Mouse (Mus musculus) neural tube, embryonic 15.5 days (tissue): Measurements from ENCODE around the gene Tspan9. TPM values are rescaled to one million over a fixed set of nuclear protein-coding genes. Genes with fewer than 3 reads are reported as not detected.

ENCODE experiments used
- ATAC-seq: fragments of 200-750 bp; cut with Nextera tagmentation; 2 replicates; pipeline ENCODE4 v1.8.0; 2017; ENCODE audit warnings: mild to moderate bottlenecking, moderate TSS enrichment, moderate library complexity; ENCODE audit not compliant: low FRiP score
- H3K27ac ChIP-seq: fragments of 300-500 bp; sonication (generic); replicated peaks from 2 replicates; pipeline ENCODE4 v1.5.1; 2015; ENCODE audit warnings: mild to moderate bottlenecking, inconsistent platforms
- H3K27me3 ChIP-seq: fragments of 300-500 bp; sonication (generic); replicated peaks from 2 replicates; pipeline ENCODE4 v1.6.1; 2015; ENCODE audit warnings: inconsistent platforms
- H3K36me3 ChIP-seq: fragments of 300-500 bp; sonication (generic); 2 replicates; pipeline ENCODE4 v1.6.1; 2015; ENCODE audit warnings: inconsistent platforms
- H3K4me1 ChIP-seq: fragments of 300-500 bp; sonication (generic); 2 replicates; pipeline ENCODE4 v1.6.1; 2015; ENCODE audit warnings: inconsistent platforms
- H3K4me2 ChIP-seq: fragments of 300-500 bp; sonication (generic); 2 replicates; pipeline ENCODE4 v1.6.1; 2015; ENCODE audit warnings: inconsistent platforms, mild to moderate bottlenecking, moderate library complexity
- H3K4me3 ChIP-seq: fragments of 300-500 bp; sonication (generic); replicated peaks from 2 replicates; pipeline ENCODE4 v1.5.1; 2015; ENCODE audit warnings: mild to moderate bottlenecking, inconsistent platforms
- H3K9ac ChIP-seq: fragments of 300-500 bp; sonication (generic); replicated peaks from 2 replicates; pipeline ENCODE4 v1.6.1; 2015; ENCODE audit warnings: mild to moderate bottlenecking, inconsistent platforms
- H3K9me3 ChIP-seq: fragments of 300-500 bp; sonication (generic); replicated peaks from 2 replicates; pipeline ENCODE4 v1.6.1; 2016; ENCODE audit warnings: inconsistent platforms
- WGBS: fragments of 180-500 bp; shearing (Covaris S2); methylation state at CpG from one replicate; pipeline ENCODE4 v1.1.7; 2015; ENCODE audit warnings: mixed read lengths; 5-methylcytosine and 5-hydroxymethylcytosine counted together
- polyA plus RNA-seq: library from polyadenylated mRNA; unstranded; fragments of >200 nt; fragmentation: Nextera tagmentation; extraction: Ambion mirVana; gene quantifications from 2 replicates; pipeline ENCODE4 v1.2.1, GENCODE M21; 2015

Gene Tspan9
- polyA plus RNA-seq, 1 experiment from 2014 or later: 48.3 TPM

DNA sequence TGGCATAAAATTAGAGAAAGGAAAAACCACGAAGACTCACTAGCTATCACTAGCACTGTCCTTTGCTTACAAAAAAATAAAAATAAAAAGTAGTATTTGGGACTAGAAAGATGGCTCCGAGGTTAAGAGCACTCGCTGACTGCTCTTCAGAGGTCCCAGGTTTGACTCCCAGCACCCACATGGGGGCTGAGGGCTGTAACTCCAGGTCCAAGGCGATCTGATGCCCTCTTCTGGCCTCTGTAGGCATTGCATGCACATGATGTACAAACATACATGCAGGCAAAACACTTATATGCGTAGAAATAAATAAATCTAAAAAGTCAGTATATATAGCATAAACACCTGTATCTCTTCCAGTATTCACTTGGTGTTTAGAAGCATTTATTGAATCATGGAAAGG, 43.5 kb downstream of the Tspan9 start:
- ATAC-seq: no peak
- 72% methylated on average over 5 of the region's 5 CpGs for WGBS
- Histone ChIP-seq H3K36me3 (no peaks in the 10 kb centered on the region), H3K4me1 (peaks cover 19% of the 10 kb centered on the region; the same call in 1 of the 2 replicates), H3K4me3 (no peak overlapping the region), H3K9me3 (no peaks in the 10 kb centered on the region), H3K27ac (0 out of 2 replicates have a peak overlapping the region, but pooled peaks have one; percentile 42), H3K9ac (no peak overlapping the region), H3K27me3 (no peaks in the 10 kb centered on the region), H3K4me2 (no peak overlapping the region)

DNA sequence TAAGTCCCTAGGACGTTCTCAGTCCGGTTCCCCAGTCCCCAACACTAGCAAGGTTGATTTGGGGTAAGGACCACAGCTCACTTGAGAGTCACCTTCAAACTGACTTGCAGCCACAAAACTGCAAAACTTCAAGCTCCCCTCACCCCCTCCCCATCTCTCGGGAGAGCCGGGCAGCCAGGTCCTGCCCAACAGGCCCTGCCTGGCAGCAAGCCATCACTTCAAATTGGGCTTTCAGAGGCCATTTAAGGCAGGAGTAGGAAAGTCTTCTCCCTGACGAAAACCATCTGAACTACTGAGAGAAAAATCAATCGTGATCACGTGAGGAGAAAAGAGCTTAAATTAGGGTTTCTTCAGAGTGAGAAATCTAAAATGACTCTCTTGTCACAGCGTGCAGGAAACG, 44.2 kb downstream of the Tspan9 start:
- H3K27me3 ChIP-seq: no peaks in the 10 kb centered on the region
- 60% methylated on average over 9 of the region's 9 CpGs for WGBS
- no peaks in the 10 kb centered on the region for H3K36me3 ChIP-seq
- ATAC-seq: no peak
- no peak overlapping the region for H3K27ac ChIP-seq
- no peak overlapping the region for H3K9ac ChIP-seq
- peaks cover 19% of the 10 kb centered on the region; the same call in 1 of the 2 replicates for H3K4me1 ChIP-seq
- no peak overlapping the region for H3K4me3 ChIP-seq
- no peak overlapping the region for H3K4me2 ChIP-seq
- H3K9me3 ChIP-seq: no peaks in the 10 kb centered on the region

DNA sequence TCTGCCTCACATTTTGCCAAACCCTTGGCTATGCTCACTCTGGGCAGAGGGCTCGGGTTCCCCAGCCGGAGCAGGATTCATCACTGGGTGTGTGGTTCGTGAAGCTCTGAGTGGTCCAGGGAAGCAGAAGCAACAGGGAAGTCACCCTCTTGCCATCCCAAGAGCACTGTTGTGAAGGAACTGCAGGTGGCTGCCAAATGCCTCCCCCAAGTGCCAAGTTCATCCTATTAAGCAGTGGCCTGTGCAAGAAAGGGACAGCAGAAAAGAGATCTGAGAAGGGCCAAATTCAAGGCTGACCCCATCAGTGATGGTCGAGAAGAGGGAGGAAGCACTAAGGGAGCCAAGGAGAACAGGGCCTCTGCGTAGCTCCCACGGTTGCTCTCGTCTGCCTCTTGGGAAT, 46.9 kb downstream of the Tspan9 start:
- H3K36me3 ChIP-seq: no peaks in the 10 kb centered on the region
- no peak overlapping the region for H3K4me2 ChIP-seq
- WGBS: 91% methylated on average over 7 of the region's 7 CpGs
- H3K4me3 ChIP-seq: no peak overlapping the region
- no peak overlapping the region for H3K27ac ChIP-seq
- peaks cover 15% of the 10 kb centered on the region; the same call in 1 of the 2 replicates for H3K4me1 ChIP-seq
- no peaks in the 10 kb centered on the region for H3K9me3 ChIP-seq
- no peaks in the 10 kb centered on the region for H3K27me3 ChIP-seq
- H3K9ac ChIP-seq: no peak overlapping the region
- ATAC-seq: no peak

DNA sequence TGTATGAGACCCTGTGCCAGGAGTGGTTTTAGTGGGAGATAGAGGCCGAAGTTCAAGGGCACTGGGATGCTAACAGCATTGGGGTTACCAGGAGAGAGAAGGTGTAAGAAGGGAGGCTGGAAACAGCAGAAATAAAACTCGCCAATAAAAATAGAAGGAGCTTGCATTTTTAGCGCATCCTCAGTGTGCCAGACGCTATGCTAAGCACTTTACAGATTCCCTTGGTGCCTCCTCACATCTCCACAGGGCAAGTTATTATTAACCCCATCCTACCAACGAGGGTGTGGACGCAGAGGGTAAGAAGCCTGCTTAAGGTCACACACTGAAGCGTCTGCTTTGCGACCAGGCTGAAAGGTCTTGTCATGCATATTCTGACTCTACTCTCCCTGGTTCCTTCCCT, 47.5 kb downstream of the Tspan9 start:
- no peak overlapping the region for H3K9ac ChIP-seq
- no peaks in the 10 kb centered on the region for H3K27me3 ChIP-seq
- no peaks in the 10 kb centered on the region for H3K9me3 ChIP-seq
- H3K27ac ChIP-seq: no peak overlapping the region
- 65% methylated on average over 8 of the region's 8 CpGs for WGBS
- H3K4me2 ChIP-seq: no peak overlapping the region
- no peak overlapping the region for H3K4me3 ChIP-seq
- peaks cover 20% of the 10 kb centered on the region for H3K4me1 ChIP-seq
- no peaks in the 10 kb centered on the region for H3K36me3 ChIP-seq
- ATAC-seq: no peak

DNA sequence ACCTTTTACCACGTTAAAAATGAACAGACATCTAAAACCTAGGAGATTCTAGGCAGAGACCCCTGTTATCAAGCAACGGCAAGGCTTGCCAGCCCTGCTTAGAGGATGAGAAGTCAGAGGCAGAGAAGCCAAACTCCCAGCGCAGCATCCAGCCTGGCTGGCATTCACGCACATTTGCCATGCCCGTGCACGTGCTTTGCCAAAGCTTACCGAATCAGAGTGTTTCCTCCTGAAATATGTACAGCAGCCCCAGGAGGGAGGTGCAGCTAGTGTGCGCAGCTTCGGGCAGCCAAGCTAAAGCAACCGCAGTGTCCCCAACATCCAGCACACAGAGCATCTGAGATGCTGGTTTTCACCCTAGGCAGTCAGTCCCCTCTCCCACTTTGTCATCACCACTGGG, 48.3 kb downstream of the Tspan9 start:
- no peaks in the 10 kb centered on the region for H3K9me3 ChIP-seq
- H3K9ac ChIP-seq: no peak overlapping the region
- ATAC-seq: no peak
- H3K27me3 ChIP-seq: no peaks in the 10 kb centered on the region
- H3K4me2 ChIP-seq: no peak overlapping the region
- no peaks in the 10 kb centered on the region for H3K36me3 ChIP-seq
- H3K27ac ChIP-seq: no peak overlapping the region
- 85% methylated on average over 10 of the region's 10 CpGs for WGBS
- peaks cover 27% of the 10 kb centered on the region for H3K4me1 ChIP-seq
- no peak overlapping the region for H3K4me3 ChIP-seq

DNA sequence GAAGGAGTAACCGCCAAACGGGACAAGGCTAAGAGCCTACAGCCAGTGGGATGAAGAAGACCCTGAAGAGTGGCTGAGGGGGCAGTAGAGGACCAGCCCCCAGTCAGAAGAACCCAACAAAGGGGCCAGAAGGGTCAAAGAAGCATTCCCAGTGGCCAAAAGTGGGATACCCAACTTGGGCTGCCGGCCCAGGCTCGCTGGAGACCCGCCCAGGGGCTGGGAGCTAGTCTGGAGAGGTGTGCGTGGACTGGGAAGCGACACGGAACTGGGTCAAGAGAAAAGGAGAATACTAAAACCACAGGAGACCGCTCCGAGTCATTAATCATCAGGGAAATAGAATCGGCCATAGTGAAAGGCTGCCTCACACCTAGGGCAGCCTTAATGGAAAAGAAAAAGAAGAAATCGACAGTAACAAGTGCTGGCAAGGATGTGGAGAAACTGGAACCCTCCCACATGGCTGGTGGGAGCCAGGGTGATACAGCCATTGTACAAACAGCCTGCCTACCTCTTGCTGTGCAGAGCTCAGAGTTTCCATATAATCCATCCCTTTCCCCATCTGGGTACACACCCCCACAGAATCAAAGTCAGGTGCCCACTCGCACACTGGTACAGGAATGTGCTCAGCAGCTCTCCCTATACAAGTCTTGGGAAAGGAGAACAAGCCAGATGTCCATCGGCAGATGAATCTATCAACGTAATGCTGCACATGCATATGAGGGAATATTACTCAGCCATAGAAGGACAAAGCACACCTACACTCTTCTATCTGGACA, 49.4 kb downstream of the Tspan9 start:
- Histone ChIP-seq H3K4me1 (peaks cover 35% of the 10 kb centered on the region), H3K27ac (no peak overlapping the region), H3K9ac (no peak overlapping the region), H3K4me3 (no peak overlapping the region), H3K27me3 (no peaks in the 10 kb centered on the region), H3K36me3 (no peaks in the 10 kb centered on the region), H3K4me2 (no peak overlapping the region), H3K9me3 (no peaks in the 10 kb centered on the region)
- no peak for ATAC-seq
- 65% methylated on average over 15 of the region's 15 CpGs for WGBS

DNA sequence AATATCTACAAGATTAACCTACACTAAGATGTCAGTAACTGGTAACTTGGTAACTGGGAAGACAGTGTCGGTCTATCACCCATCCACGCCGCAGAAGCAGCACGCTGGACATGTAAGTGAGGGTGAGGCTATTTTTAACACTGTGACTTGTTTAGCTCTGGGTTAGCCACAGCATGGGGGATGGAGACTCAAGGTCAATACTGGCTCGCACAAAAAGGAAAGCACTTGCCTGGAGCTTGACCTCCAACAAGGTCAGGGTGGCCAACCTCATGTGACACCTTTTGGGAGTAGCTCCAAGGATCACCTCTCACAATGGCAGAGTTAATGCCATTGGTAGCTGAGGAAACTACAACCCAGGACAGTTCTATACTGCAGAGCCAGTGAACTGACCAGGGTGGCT, 50.8 kb downstream of the Tspan9 start:
- WGBS: 89% methylated on average over 5 of the region's 5 CpGs
- Histone ChIP-seq H3K4me3 (no peak overlapping the region), H3K4me1 (peaks cover 42% of the 10 kb centered on the region), H3K27ac (no peak overlapping the region), H3K4me2 (no peak overlapping the region), H3K36me3 (no peaks in the 10 kb centered on the region), H3K9ac (no peak overlapping the region), H3K27me3 (no peaks in the 10 kb centered on the region), H3K9me3 (no peaks in the 10 kb centered on the region)
- ATAC-seq: no peak

DNA sequence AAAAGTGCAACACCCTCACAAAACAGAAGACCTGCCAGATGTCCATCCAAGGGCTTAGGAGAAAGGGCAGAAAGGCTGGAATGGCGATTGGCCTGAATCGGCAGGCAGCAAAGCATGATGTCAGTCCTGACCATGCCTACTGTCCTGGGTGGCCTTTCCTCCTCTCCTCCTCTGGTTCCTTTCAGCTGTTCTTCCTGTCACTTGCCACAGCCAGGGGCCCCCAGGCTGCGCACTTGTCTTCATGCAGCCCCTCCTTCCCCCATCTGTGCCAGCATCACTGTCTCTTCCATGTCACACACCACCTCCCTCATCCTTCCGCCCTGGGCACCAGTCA, 51.6 kb downstream of the Tspan9 start:
- WGBS: 83% methylated on average over 4 of the region's 4 CpGs
- H3K36me3 ChIP-seq: no peaks in the 10 kb centered on the region
- H3K9me3 ChIP-seq: no peaks in the 10 kb centered on the region
- H3K9ac ChIP-seq: no peak overlapping the region
- no peaks in the 10 kb centered on the region for H3K27me3 ChIP-seq
- no peak overlapping the region for H3K4me3 ChIP-seq
- no peak overlapping the region for H3K27ac ChIP-seq
- ATAC-seq: 0 out of 2 replicates have a peak, but pooled peaks have one; percentile 6
- peaks cover 43% of the 10 kb centered on the region for H3K4me1 ChIP-seq
- H3K4me2 ChIP-seq: no peak overlapping the region

DNA sequence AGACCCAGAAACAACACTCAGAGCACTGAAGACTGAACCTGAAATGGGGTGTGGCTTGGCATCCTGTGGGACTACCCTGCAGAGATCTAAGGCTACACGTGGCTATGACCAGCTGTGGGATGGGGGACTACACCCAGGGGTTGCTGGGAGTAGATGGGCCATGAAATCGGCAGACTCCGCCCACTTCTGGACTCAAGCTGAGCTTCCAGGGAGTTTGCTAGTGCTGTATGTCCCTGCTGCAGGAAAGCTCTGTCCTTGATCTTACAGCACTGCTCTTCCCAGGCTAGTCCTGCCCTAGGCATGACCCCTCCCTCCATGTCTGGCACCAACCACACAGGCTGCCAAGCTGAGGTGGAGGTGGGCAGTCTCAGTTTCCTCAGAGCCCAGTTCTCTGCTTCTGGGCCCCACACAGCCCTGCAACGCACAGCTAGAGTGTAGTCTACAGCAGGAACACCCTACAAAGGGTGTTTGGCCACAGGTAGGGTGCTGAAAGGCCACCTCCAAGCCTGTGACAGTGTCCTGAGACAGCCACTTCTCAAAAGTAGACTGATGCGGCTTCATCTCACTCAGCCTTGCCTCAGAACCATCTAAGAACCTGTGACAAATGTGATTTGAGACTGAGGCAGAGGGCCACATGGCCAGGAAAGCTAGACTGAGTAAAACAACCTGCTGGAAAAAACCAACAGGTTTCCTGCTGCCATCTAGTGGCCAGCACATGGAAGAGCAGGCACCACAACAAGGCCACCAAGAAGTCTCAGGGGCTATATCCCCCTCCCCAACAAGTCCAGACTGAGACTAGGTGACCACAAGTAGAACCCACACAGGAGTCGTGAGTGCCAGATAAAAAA, 52.2 kb downstream of the Tspan9 start:
- Histone ChIP-seq H3K4me3 (no peak overlapping the region), H3K36me3 (no peaks in the 10 kb centered on the region), H3K27ac (no peak overlapping the region), H3K4me1 (peaks cover 49% of the 10 kb centered on the region), H3K27me3 (no peaks in the 10 kb centered on the region), H3K4me2 (no peak overlapping the region), H3K9ac (no peak overlapping the region), H3K9me3 (no peaks in the 10 kb centered on the region)
- ATAC-seq: peak; percentile 52
- WGBS: 26% methylated on average over 6 of the region's 6 CpGs

DNA sequence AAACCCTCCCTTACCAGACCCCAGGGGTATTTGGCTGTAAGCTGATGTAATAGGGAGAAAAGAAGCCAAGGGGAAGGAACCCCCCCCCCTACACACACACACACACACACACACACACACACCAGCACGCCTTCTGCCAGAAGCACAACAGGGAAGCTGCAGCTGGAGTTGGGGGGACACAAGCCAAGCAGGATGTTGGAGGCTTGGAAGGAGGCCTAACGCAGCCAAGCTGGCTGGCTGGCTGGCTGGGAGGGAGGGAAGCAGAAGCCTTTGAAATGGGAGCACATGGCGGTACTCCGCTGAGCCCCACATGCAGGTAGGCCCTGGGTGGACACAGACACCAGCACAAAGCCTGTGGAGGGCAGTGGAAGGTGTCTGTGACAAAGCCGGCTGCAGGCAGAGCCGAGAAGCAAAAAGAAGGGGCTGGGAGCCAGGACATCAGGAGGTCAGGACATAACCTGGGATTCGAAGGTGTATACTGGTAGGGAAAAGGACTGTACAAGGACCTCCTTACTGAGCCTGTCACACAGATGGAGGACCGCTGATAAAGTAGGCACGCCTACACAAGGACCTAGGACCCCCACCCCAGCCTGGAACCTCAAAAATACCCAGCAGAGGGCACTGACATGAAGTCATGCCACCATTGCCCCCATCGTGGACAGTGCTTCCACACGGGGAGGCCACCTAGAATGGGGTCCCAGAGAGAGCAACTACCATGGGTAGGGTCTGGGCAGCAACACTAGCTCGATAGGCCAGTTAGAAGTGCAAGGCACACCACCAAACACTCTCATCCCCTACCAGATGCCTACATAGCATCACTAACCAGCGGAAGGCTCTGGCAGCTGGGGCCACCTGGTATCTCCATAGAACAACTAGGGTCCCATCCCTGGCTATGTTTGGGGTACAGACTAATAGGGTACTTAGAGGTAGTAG, 53.4 kb downstream of the Tspan9 start:
- WGBS: 76% methylated on average over 13 of the region's 13 CpGs
- Histone ChIP-seq H3K27ac (no peak overlapping the region), H3K36me3 (no peaks in the 10 kb centered on the region), H3K27me3 (no peaks in the 10 kb centered on the region), H3K4me2 (no peak overlapping the region), H3K4me3 (no peak overlapping the region), H3K9me3 (no peaks in the 10 kb centered on the region), H3K4me1 (peaks cover 49% of the 10 kb centered on the region), H3K9ac (no peak overlapping the region)
- ATAC-seq: peak; percentile 4; the same call in 1 of the 2 replicates

DNA sequence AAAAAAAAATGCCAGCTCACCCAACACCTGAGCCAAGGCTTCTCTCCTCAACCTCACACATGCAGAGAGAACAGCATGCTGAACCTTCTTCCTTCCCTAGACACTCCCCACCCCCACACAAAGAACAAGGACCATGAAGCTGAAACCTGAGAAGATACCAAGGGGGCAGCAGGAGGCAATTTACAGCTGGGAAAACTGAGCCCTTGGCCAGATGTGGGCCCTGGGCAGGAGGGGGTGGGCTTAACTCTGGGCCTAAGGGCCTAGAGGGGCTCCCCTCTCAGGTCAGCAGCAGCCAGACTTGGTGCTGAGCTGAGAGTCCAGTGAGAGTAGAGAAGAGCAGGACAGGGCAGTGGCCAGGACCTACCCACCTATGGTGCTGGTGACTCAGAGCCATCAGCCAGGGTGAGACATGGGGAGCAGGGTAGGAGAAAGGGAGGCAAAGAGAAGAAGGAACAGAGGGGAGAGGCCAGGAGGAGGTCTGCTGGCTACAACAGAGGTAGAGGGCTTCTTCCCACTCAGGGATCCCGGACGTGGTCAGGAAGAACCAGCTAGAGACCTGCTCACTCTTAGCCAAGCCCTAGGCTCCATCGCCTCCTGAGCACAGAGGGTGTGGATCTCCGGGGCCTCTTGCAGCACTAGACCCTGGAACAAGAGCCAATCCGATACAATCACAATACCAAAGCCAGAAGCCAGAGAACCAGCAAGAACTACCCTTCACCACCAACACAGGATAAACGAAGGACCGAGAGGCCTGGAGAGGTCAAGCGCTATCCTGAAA, 54.5 kb downstream of the Tspan9 start:
- Histone ChIP-seq H3K27ac (peak overlapping the region; percentile 54), H3K4me3 (no peak overlapping the region), H3K36me3 (no peaks in the 10 kb centered on the region), H3K4me1 (peaks cover 49% of the 10 kb centered on the region), H3K9me3 (no peaks in the 10 kb centered on the region), H3K4me2 (no peak overlapping the region), H3K9ac (no peak overlapping the region), H3K27me3 (no peaks in the 10 kb centered on the region)
- ATAC-seq: no peak
- 77% methylated on average over 8 of the region's 8 CpGs for WGBS
